Mouse (Mus musculus) erythroblast, embryonic 14.5 days (primary cell): ENCODE data around the gene Fbxo10.

Experiments
- GATA1 ChIP-seq: IDR thresholded peaks from 2 replicates; pipeline ENCODE4 v1.6.1; 2012; ENCODE audit warnings: low read length, inconsistent platforms, mixed read lengths
- TAL1 ChIP-seq: IDR thresholded peaks from 3 replicates; pipeline ENCODE4 v1.6.1; 2012; ENCODE audit warnings: low read length, inconsistent platforms, mixed read lengths

GRCm38 (mm10) chr4:45064577-45064976 is 19.8 kb downstream of the Fbxo10 start:
- TF ChIP-seq TAL1 (no peak), GATA1 (no peak)
